Mouse (Mus musculus) testis, adult 2 months (tissue): ENCODE measurements around the gene Cyth1.

ENCODE experiments used
- CTCF ChIP-seq: fragments of 200-500 bp; IDR thresholded peaks from 2 replicates; pipeline ENCODE4 v1.5.1; 2012; ENCODE audit warnings: low read depth, mild to moderate bottlenecking, inconsistent platforms, low read length, moderate library complexity; ENCODE audit not compliant: control insufficient read depth, insufficient read depth, insufficient replicate concordance
- POLR2A ChIP-seq: fragments of 200-500 bp; IDR thresholded peaks from 2 replicates; pipeline ENCODE4 v1.6.1; 2012; ENCODE audit warnings: low read depth, mild to moderate bottlenecking, inconsistent platforms, low read length, moderate library complexity; ENCODE audit not compliant: control insufficient read depth

GRCm38 (mm10) chr11:118227650-118228049 lies 20.7 kb downstream of the Cyth1 start:
- no peak for TF ChIP-seq CTCF
- no peak for TF ChIP-seq POLR2A
